7 mouse cellular contexts compared by ENCODE assay signal in the genomic region with DNA sequence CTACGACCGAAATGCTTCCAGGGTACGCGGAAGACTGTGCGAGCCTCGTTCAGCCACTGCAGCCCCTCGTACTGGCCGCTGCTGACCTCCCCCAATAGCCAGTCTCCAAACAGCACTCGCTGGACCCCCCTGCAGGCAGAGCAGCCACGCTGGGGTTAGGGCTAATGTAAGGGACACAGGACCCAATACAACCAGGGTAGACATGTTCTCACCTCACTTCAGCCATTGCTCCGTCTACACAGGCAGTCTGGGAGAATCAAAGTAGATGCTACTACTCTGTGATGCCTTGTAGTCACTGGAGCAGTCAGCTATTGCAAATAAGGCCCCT. TPM values are rescaled to one million over a fixed set of nuclear protein-coding genes. Genes with fewer than 3 reads are reported as not detected.
DNase-seq lines count a peak whose midpoint lies in the region; ATAC-seq and TF ChIP-seq lines count a peak whose summit lies in the region.

No protein-coding gene starts in this region.

- no peak for TF ChIP-seq CTCF in kidney, postnatal 0 days (IDR thresholded peaks at IDR 0.05; ENCODE audit: low read depth)
- no peak for TF ChIP-seq CTCF in bone marrow macrophage, adult 2 months (IDR thresholded peaks at IDR 0.05; ENCODE audit: low read depth, low read length)

- no peak for TF ChIP-seq POLR2A in bone marrow macrophage, adult 2 months (IDR thresholded peaks at IDR 0.05; ENCODE audit: borderline replicate concordance, low read depth, low read length)

- no peak overlapping the region for H3K27ac ChIP-seq in kidney, postnatal 0 days
- H3K27ac ChIP-seq in bone marrow macrophage, adult 2 months (ENCODE audit: insufficient read depth, low read depth, low read length): no peak overlapping the region
- no peak overlapping the region for H3K27ac ChIP-seq in hindbrain, embryonic 12.5 days
- H3K27ac ChIP-seq in midbrain, embryonic 16.5 days (ENCODE audit: low read length): no peak overlapping the region

- peak overlapping the region; percentile 67 for H3K4me2 ChIP-seq in kidney, postnatal 0 days (ENCODE audit: low read length)
- peak overlapping the region; percentile 48; the same call in 1 of the 2 replicates for H3K4me2 ChIP-seq in hindbrain, embryonic 12.5 days (replicated peaks)
- no peak overlapping the region for H3K4me2 ChIP-seq in midbrain, embryonic 16.5 days (ENCODE audit: low read length)

- ATAC-seq in kidney, postnatal 0 days (replicated peaks; ENCODE audit: low FRiP score, low read depth): 0 out of 2 replicates have a peak, but pooled peaks have one; percentile 1
- ATAC-seq in hindbrain, embryonic 12.5 days (ENCODE audit: low FRiP score): no peak
- peak; percentile 9; the same call in 1 of the 2 replicates for ATAC-seq in midbrain, embryonic 16.5 days

- DNase-seq in kidney, postnatal 0 days (ENCODE audit: low spot score): no peak
- no peak for DNase-seq in kidney, adult 8-10 months
- no peak for DNase-seq in left cerebral cortex, adult 18-20 months (ENCODE audit: low spot score in 2 of 2)
- no peak for DNase-seq in layer of hippocampus, postnatal 14 days (ENCODE audit: low spot score in 2 of 2)

- H3K4me3 ChIP-seq in kidney, postnatal 0 days (replicated peaks; ENCODE audit: low read depth, low read length): peak overlapping the region; percentile 62
- peak overlapping the region; percentile 78 for H3K4me3 ChIP-seq in bone marrow macrophage, adult 2 months (ENCODE audit: insufficient read depth, low read length)
- no peak overlapping the region for H3K4me3 ChIP-seq in hindbrain, embryonic 12.5 days
- H3K4me3 ChIP-seq in midbrain, embryonic 16.5 days (ENCODE audit: low read depth, low read length): no peak overlapping the region

- H3K9me3 ChIP-seq in kidney, postnatal 0 days (replicated peaks; ENCODE audit: low read length): no peaks in the 10 kb centered on the region
- H3K9me3 ChIP-seq in hindbrain, embryonic 12.5 days (replicated peaks): no peaks in the 10 kb centered on the region
- H3K9me3 ChIP-seq in midbrain, embryonic 16.5 days (replicated peaks; ENCODE audit: control insufficient read depth, low read length, poor library complexity, severe bottlenecking): no peaks in the 10 kb centered on the region

- peak overlapping the region; percentile 32; the same call in 1 of the 2 replicates for H3K9ac ChIP-seq in kidney, postnatal 0 days (ENCODE audit: low read depth, low read length)
- H3K9ac ChIP-seq in hindbrain, embryonic 12.5 days: no peak overlapping the region
- no peak overlapping the region for H3K9ac ChIP-seq in midbrain, embryonic 16.5 days (ENCODE audit: low read depth, low read length)

- no peaks in the 10 kb centered on the region for H3K4me1 ChIP-seq in kidney, postnatal 0 days (replicated peaks; ENCODE audit: insufficient read depth, low read length)
- H3K4me1 ChIP-seq in bone marrow macrophage, adult 2 months (ENCODE audit: control insufficient read depth, insufficient read depth, low read length): peaks cover 23% of the 10 kb centered on the region
- peaks cover 15% of the 10 kb centered on the region; the same call in 1 of the 2 replicates for H3K4me1 ChIP-seq in hindbrain, embryonic 12.5 days
- H3K4me1 ChIP-seq in midbrain, embryonic 16.5 days (ENCODE audit: control insufficient read depth, insufficient read depth, low read length): peaks cover 6% of the 10 kb centered on the region

- H3K27me3 ChIP-seq in kidney, postnatal 0 days (ENCODE audit: insufficient read depth, low read length): no peaks in the 10 kb centered on the region
- no peaks in the 10 kb centered on the region; the same call in 1 of the 2 replicates for H3K27me3 ChIP-seq in hindbrain, embryonic 12.5 days
- no peaks in the 10 kb centered on the region for H3K27me3 ChIP-seq in midbrain, embryonic 16.5 days (ENCODE audit: control insufficient read depth, insufficient read depth, low read depth, low read length)

- peaks cover 35% of the 10 kb centered on the region for H3K36me3 ChIP-seq in kidney, postnatal 0 days (ENCODE audit: insufficient read depth, low read length)
- peaks cover 44% of the 10 kb centered on the region for H3K36me3 ChIP-seq in hindbrain, embryonic 12.5 days
- H3K36me3 ChIP-seq in midbrain, embryonic 16.5 days (ENCODE audit: control insufficient read depth, insufficient read depth, low read length): peaks cover 22% of the 10 kb centered on the region

- 23% methylated on average over 11 of the region's 11 CpGs for WGBS in kidney, postnatal 0 days
- WGBS in hindbrain, embryonic 12.5 days: 44% methylated on average over 11 of the region's 11 CpGs
- 39% methylated on average over 11 of the region's 11 CpGs for WGBS in midbrain, embryonic 16.5 days

RNA-seq across cellular contexts. Expression of a gene that starts 0.9 kb away (rescaled TPM):
- 14.5 and 21.1 TPM in 2 replicates for polyA plus RNA-seq in kidney, postnatal 0 days (2015; fragmentation: Nextera tagmentation; extraction: Ambion mirVana)
- 164 and 168 TPM in 2 replicates for polyA plus RNA-seq in bone marrow macrophage, adult 2 months (2012; ENCODE audit: insufficient read depth, insufficient read length, missing spikeins)
- polyA plus RNA-seq in hindbrain, embryonic 12.5 days (2016; fragmentation: Nextera tagmentation; extraction: Ambion mirVana): 1.1 and 1.5 TPM in 2 replicates
- 1.4 and 1.5 TPM in 2 replicates for polyA plus RNA-seq in midbrain, embryonic 16.5 days (2015; fragmentation: Nextera tagmentation; extraction: Ambion mirVana)
- total RNA-seq in left cerebral cortex, adult 18-20 months (2021): 1 to 10 TPM in 1 of 2 experiments, under 1 TPM in 1; 1.00 to 2.0 TPM
- 1 to 10 TPM in 1 of 2 experiments, under 1 TPM in 1; 0.46 to 1.3 TPM for total RNA-seq in layer of hippocampus, postnatal 14 days (2021)

RNA-seq across cellular contexts. Expression of a gene that starts 11.2 kb away (rescaled TPM):
- 40.1 and 41.2 TPM in 2 replicates for polyA plus RNA-seq in kidney, postnatal 0 days (2015; fragmentation: Nextera tagmentation; extraction: Ambion mirVana)
- not detected in 2 replicates for polyA plus RNA-seq in bone marrow macrophage, adult 2 months (2012; ENCODE audit: insufficient read depth, insufficient read length, missing spikeins)
- polyA plus RNA-seq in hindbrain, embryonic 12.5 days (2016; fragmentation: Nextera tagmentation; extraction: Ambion mirVana): not detected in 2 replicates
- not detected in 2 replicates for polyA plus RNA-seq in midbrain, embryonic 16.5 days (2015; fragmentation: Nextera tagmentation; extraction: Ambion mirVana)
- total RNA-seq in left cerebral cortex, adult 18-20 months (2021): not detected
- total RNA-seq in layer of hippocampus, postnatal 14 days (2021): not detected

RNA-seq across cellular contexts. Expression of a gene that starts 13.6 kb away (rescaled TPM):
- 35.1 and 37.9 TPM in 2 replicates for polyA plus RNA-seq in kidney, postnatal 0 days (2015; fragmentation: Nextera tagmentation; extraction: Ambion mirVana)
- not detected in 2 replicates for polyA plus RNA-seq in bone marrow macrophage, adult 2 months (2012; ENCODE audit: insufficient read depth, insufficient read length, missing spikeins)
- polyA plus RNA-seq in hindbrain, embryonic 12.5 days (2016; fragmentation: Nextera tagmentation; extraction: Ambion mirVana): 2.4 and 2.7 TPM in 2 replicates
- 2.4 and 2.8 TPM in 2 replicates for polyA plus RNA-seq in midbrain, embryonic 16.5 days (2015; fragmentation: Nextera tagmentation; extraction: Ambion mirVana)
- total RNA-seq in left cerebral cortex, adult 18-20 months (2021): not detected
- total RNA-seq in layer of hippocampus, postnatal 14 days (2021): not detected

RNA-seq across cellular contexts. Expression of a gene that starts 26.4 kb away (rescaled TPM):
- 1.8 and 2.2 TPM in 2 replicates for polyA plus RNA-seq in kidney, postnatal 0 days (2015; fragmentation: Nextera tagmentation; extraction: Ambion mirVana)
- not detected in 2 replicates for polyA plus RNA-seq in bone marrow macrophage, adult 2 months (2012; ENCODE audit: insufficient read depth, insufficient read length, missing spikeins)
- polyA plus RNA-seq in hindbrain, embryonic 12.5 days (2016; fragmentation: Nextera tagmentation; extraction: Ambion mirVana): 0.81 and 0.86 TPM in 2 replicates
- 0.58 and 1.2 TPM in 2 replicates for polyA plus RNA-seq in midbrain, embryonic 16.5 days (2015; fragmentation: Nextera tagmentation; extraction: Ambion mirVana)
- under 1 TPM; 0.33 to 0.66 TPM for total RNA-seq in left cerebral cortex, adult 18-20 months (2021)
- under 1 TPM; 0.31 to 0.32 TPM for total RNA-seq in layer of hippocampus, postnatal 14 days (2021)

RNA-seq across cellular contexts. Expression of a gene that starts 36.8 kb away (rescaled TPM):
- 37.2 and 39.8 TPM in 2 replicates for polyA plus RNA-seq in kidney, postnatal 0 days (2015; fragmentation: Nextera tagmentation; extraction: Ambion mirVana)
- 36.2 and 45.2 TPM in 2 replicates for polyA plus RNA-seq in bone marrow macrophage, adult 2 months (2012; ENCODE audit: insufficient read depth, insufficient read length, missing spikeins)
- 95.5 and 99.3 TPM in 2 replicates for polyA plus RNA-seq in hindbrain, embryonic 12.5 days (2016; fragmentation: Nextera tagmentation; extraction: Ambion mirVana)
- 68.0 and 72.3 TPM in 2 replicates for polyA plus RNA-seq in midbrain, embryonic 16.5 days (2015; fragmentation: Nextera tagmentation; extraction: Ambion mirVana)
- total RNA-seq in left cerebral cortex, adult 18-20 months (2021): 10 to 100 TPM; 73.6 to 75.1 TPM
- 10 to 100 TPM; 66.9 to 77.2 TPM for total RNA-seq in layer of hippocampus, postnatal 14 days (2021)

Comparison
In these comparisons a context has a peak if more than half of its experiments do, and no peak if none do; other contexts are left out.
1. H3K4me3 ChIP-seq: peak in kidney, postnatal 0 days (single experiment) and bone marrow macrophage, adult 2 months (single experiment); none in hindbrain, embryonic 12.5 days (single experiment) and midbrain, embryonic 16.5 days (single experiment).
2. RNA of a gene that starts 11.2 kb away (polyA plus RNA-seq): 40.1 to 41.2 TPM in kidney, postnatal 0 days; not detected in bone marrow macrophage, adult 2 months, not detected in hindbrain, embryonic 12.5 days and not detected in midbrain, embryonic 16.5 days; every median in the first group is over 10 times any median in the second.